Mouse (Mus musculus): ENCODE results near the gene Nek7. TPM values are rescaled to one million over a fixed set of nuclear protein-coding genes. Genes with fewer than 3 reads are reported as not detected.

Nek7 gene
- polyA plus RNA-seq, 1 experiment, result 30.6 TPM

GRCm38 (mm10) chr1:138584423-138585013 lies 35.4 kb downstream of the Nek7 start:
- H3K9me3 ChIP-seq (replicated peaks; ENCODE audit: control insufficient read depth, insufficient read depth, low read length, poor library complexity, severe bottlenecking), result no peaks in the 10 kb centered on the region
- TF ChIP-seq POLR2A (IDR thresholded peaks at IDR 0.05; ENCODE audit: insufficient read depth, low read length), result no peak
- TF ChIP-seq EP300 (IDR thresholded peaks at IDR 0.05; ENCODE audit: insufficient read depth, low read depth, low read length), result no peak
- TF ChIP-seq CTCF (IDR thresholded peaks at IDR 0.05; ENCODE audit: low read depth, low read length), result no peak
- no peak overlapping the region for H3K27ac ChIP-seq (ENCODE audit: insufficient read depth, low read length)
- no peaks in the 10 kb centered on the region for H3K4me1 ChIP-seq (ENCODE audit: control insufficient read depth, insufficient read depth, low read length)
- no peaks in the 10 kb centered on the region for H3K27me3 ChIP-seq (ENCODE audit: control insufficient read depth, insufficient read depth, low read length, poor library complexity, severe bottlenecking)
- H3K9ac ChIP-seq (ENCODE audit: low read depth, poor library complexity, severe bottlenecking), result no peak overlapping the region
- H3K4me3 ChIP-seq (ENCODE audit: low read depth, low read length), result no peak overlapping the region
- H3K36me3 ChIP-seq (ENCODE audit: control insufficient read depth, insufficient read depth, low read length, poor library complexity, severe bottlenecking), result no peaks in the 10 kb centered on the region

GRCm38 (mm10) chr1:138582225-138582624 lies 37.7 kb downstream of the Nek7 start:
- TF ChIP-seq EP300 (IDR thresholded peaks at IDR 0.05; ENCODE audit: insufficient read depth, low read depth, low read length) (no peak), CTCF (IDR thresholded peaks at IDR 0.05; ENCODE audit: low read depth, low read length) (no peak)
- Histone ChIP-seq H3K27ac (ENCODE audit: insufficient read depth, low read length) (no peak overlapping the region), H3K36me3 (ENCODE audit: control insufficient read depth, insufficient read depth, low read length, poor library complexity, severe bottlenecking) (no peaks in the 10 kb centered on the region), H3K9me3 (replicated peaks; ENCODE audit: control insufficient read depth, insufficient read depth, low read length, poor library complexity, severe bottlenecking) (no peaks in the 10 kb centered on the region), H3K4me3 (ENCODE audit: low read depth, low read length) (no peak overlapping the region), H3K9ac (ENCODE audit: low read depth, poor library complexity, severe bottlenecking) (no peak overlapping the region), H3K4me1 (ENCODE audit: control insufficient read depth, insufficient read depth, low read length) (no peaks in the 10 kb centered on the region), H3K27me3 (ENCODE audit: control insufficient read depth, insufficient read depth, low read length, poor library complexity, severe bottlenecking) (no peaks in the 10 kb centered on the region)

- Histone ChIP-seq H3K4me1 (ENCODE audit: control insufficient read depth, insufficient read depth, low read length) (no peaks in the 10 kb centered on the region), H3K4me3 (ENCODE audit: low read depth, low read length) (no peak overlapping the region), H3K27ac (ENCODE audit: insufficient read depth, low read length) (no peak overlapping the region), H3K36me3 (ENCODE audit: control insufficient read depth, insufficient read depth, low read length, poor library complexity, severe bottlenecking) (no peaks in the 10 kb centered on the region), H3K9ac (ENCODE audit: low read depth, poor library complexity, severe bottlenecking) (no peak overlapping the region), H3K9me3 (replicated peaks; ENCODE audit: control insufficient read depth, insufficient read depth, low read length, poor library complexity, severe bottlenecking) (no peaks in the 10 kb centered on the region), H3K27me3 (ENCODE audit: control insufficient read depth, insufficient read depth, low read length, poor library complexity, severe bottlenecking) (no peaks in the 10 kb centered on the region)
- TF ChIP-seq EP300 (IDR thresholded peaks at IDR 0.05; ENCODE audit: insufficient read depth, low read depth, low read length), result no peak
- TF ChIP-seq POLR2A (IDR thresholded peaks at IDR 0.05; ENCODE audit: insufficient read depth, low read length), result no peak
These were observed 40.0 kb downstream of the Nek7 start for GRCm38 (mm10) chr1:138579822-138580492.

- no peaks in the 10 kb centered on the region for H3K9me3 ChIP-seq (replicated peaks; ENCODE audit: control insufficient read depth, insufficient read depth, low read length, poor library complexity, severe bottlenecking)
- no peaks in the 10 kb centered on the region for H3K4me1 ChIP-seq (ENCODE audit: control insufficient read depth, insufficient read depth, low read length)
- TF ChIP-seq POLR2A (IDR thresholded peaks at IDR 0.05; ENCODE audit: insufficient read depth, low read length), result no peak
- no peak for TF ChIP-seq EP300 (IDR thresholded peaks at IDR 0.05; ENCODE audit: insufficient read depth, low read depth, low read length)
- TF ChIP-seq CTCF (IDR thresholded peaks at IDR 0.05; ENCODE audit: low read depth, low read length), result no peak
- H3K36me3 ChIP-seq (ENCODE audit: control insufficient read depth, insufficient read depth, low read length, poor library complexity, severe bottlenecking), result no peaks in the 10 kb centered on the region
- H3K27ac ChIP-seq (ENCODE audit: insufficient read depth, low read length), result no peak overlapping the region
- no peak overlapping the region for H3K4me3 ChIP-seq (ENCODE audit: low read depth, low read length)
- H3K27me3 ChIP-seq (ENCODE audit: control insufficient read depth, insufficient read depth, low read length, poor library complexity, severe bottlenecking), result no peaks in the 10 kb centered on the region
- no peak overlapping the region for H3K9ac ChIP-seq (ENCODE audit: low read depth, poor library complexity, severe bottlenecking)
These were observed 40.7 kb downstream of the Nek7 start for GRCm38 (mm10) chr1:138579207-138579606.

- Histone ChIP-seq H3K27ac (ENCODE audit: insufficient read depth, low read length) (no peak overlapping the region), H3K4me1 (ENCODE audit: control insufficient read depth, insufficient read depth, low read length) (peaks cover 2% of the 10 kb centered on the region), H3K27me3 (ENCODE audit: control insufficient read depth, insufficient read depth, low read length, poor library complexity, severe bottlenecking) (no peaks in the 10 kb centered on the region), H3K36me3 (ENCODE audit: control insufficient read depth, insufficient read depth, low read length, poor library complexity, severe bottlenecking) (no peaks in the 10 kb centered on the region), H3K9me3 (replicated peaks; ENCODE audit: control insufficient read depth, insufficient read depth, low read length, poor library complexity, severe bottlenecking) (no peaks in the 10 kb centered on the region), H3K4me3 (ENCODE audit: low read depth, low read length) (no peak overlapping the region), H3K9ac (ENCODE audit: low read depth, poor library complexity, severe bottlenecking) (no peak overlapping the region)
- no peak for TF ChIP-seq POLR2A (IDR thresholded peaks at IDR 0.05; ENCODE audit: insufficient read depth, low read length)
- no peak for TF ChIP-seq EP300 (IDR thresholded peaks at IDR 0.05; ENCODE audit: insufficient read depth, low read depth, low read length)
These were observed 43.1 kb downstream of the Nek7 start for GRCm38 (mm10) chr1:138576803-138577202.

- Histone ChIP-seq H3K4me3 (ENCODE audit: low read depth, low read length) (no peak overlapping the region), H3K9ac (ENCODE audit: low read depth, poor library complexity, severe bottlenecking) (no peak overlapping the region), H3K27ac (ENCODE audit: insufficient read depth, low read length) (no peak overlapping the region), H3K9me3 (replicated peaks; ENCODE audit: control insufficient read depth, insufficient read depth, low read length, poor library complexity, severe bottlenecking) (no peaks in the 10 kb centered on the region), H3K4me1 (ENCODE audit: control insufficient read depth, insufficient read depth, low read length) (peaks cover 2% of the 10 kb centered on the region), H3K36me3 (ENCODE audit: control insufficient read depth, insufficient read depth, low read length, poor library complexity, severe bottlenecking) (no peaks in the 10 kb centered on the region), H3K27me3 (ENCODE audit: control insufficient read depth, insufficient read depth, low read length, poor library complexity, severe bottlenecking) (no peaks in the 10 kb centered on the region)
- TF ChIP-seq EP300 (IDR thresholded peaks at IDR 0.05; ENCODE audit: insufficient read depth, low read depth, low read length) (no peak), POLR2A (IDR thresholded peaks at IDR 0.05; ENCODE audit: insufficient read depth, low read length) (no peak), CTCF (IDR thresholded peaks at IDR 0.05; ENCODE audit: low read depth, low read length) (no peak)
These were observed 43.8 kb downstream of the Nek7 start for GRCm38 (mm10) chr1:138576066-138576697.
